Mouse (Mus musculus) CD4-positive, CD25-positive, alpha-beta regulatory T cell, adult 4 months (primary cell): ENCODE measurements around the gene Bves. TPM values are rescaled to one million over a fixed set of nuclear protein-coding genes. Genes with fewer than 3 reads are reported as not detected.
"Not testable (repeated sequence)": the region's sequence is repeated elsewhere in the genome, so short reads cannot be mapped to it uniquely, and the experiment has no call there.

Experiments used
- ATAC-seq: one replicate; pipeline ENCODE4 v1.8.0; 2017
- polyA plus RNA-seq, 2 experiments: library from polyadenylated mRNA; unstranded; fragments of 100-300 nt; shearing (Covaris generic); gene quantifications; one replicate each; pipeline ENCODE4 v1.2.1; 2017

Bves gene
- not detected for polyA plus RNA-seq

GRCm38 (mm10) chr10:45335434-45336422 lies at the start of gene Bves:
Gene Bves (plus strand): TSS chr10:45335772.
- ATAC-seq: no peak

- no peak for ATAC-seq
Measured at GRCm38 (mm10) chr10:45288351-45288750, 47.2 kb upstream of the Bves start.

- no peak for ATAC-seq
Measured at GRCm38 (mm10) chr10:45289218-45290105, 46.1 kb upstream of the Bves start.

- no peak for ATAC-seq
Measured at GRCm38 (mm10) chr10:45290618-45291017, 45.0 kb upstream of the Bves start.

GRCm38 (mm10) chr10:45292159-45292558 lies 43.4 kb upstream of the Bves start:
- ATAC-seq: not testable (repeated sequence)

- no peak for ATAC-seq
Measured at GRCm38 (mm10) chr10:45295093-45295492, 40.5 kb upstream of the Bves start.

- no peak for ATAC-seq
Measured at GRCm38 (mm10) chr10:45298503-45298902, 37.1 kb upstream of the Bves start.

GRCm38 (mm10) chr10:45299509-45299908 lies 36.1 kb upstream of the Bves start:
- no peak for ATAC-seq

- no peak for ATAC-seq
Measured at GRCm38 (mm10) chr10:45303315-45304036, 32.1 kb upstream of the Bves start.

GRCm38 (mm10) chr10:45305173-45305572 lies 30.4 kb upstream of the Bves start:
- no peak for ATAC-seq

- ATAC-seq: no peak
Measured at GRCm38 (mm10) chr10:45311129-45311528, 24.4 kb upstream of the Bves start.

GRCm38 (mm10) chr10:45311624-45312023 lies 23.9 kb upstream of the Bves start:
- no peak for ATAC-seq

GRCm38 (mm10) chr10:45314865-45315264 lies 20.7 kb upstream of the Bves start:
- no peak for ATAC-seq

GRCm38 (mm10) chr10:45318922-45319321 lies 16.6 kb upstream of the Bves start:
- ATAC-seq: no peak

- ATAC-seq: no peak
Measured at GRCm38 (mm10) chr10:45320296-45320695, 15.3 kb upstream of the Bves start.

GRCm38 (mm10) chr10:45324159-45324558 lies 11.4 kb upstream of the Bves start:
- no peak for ATAC-seq

GRCm38 (mm10) chr10:45328196-45329000 lies 7.2 kb upstream of the Bves start:
- no peak for ATAC-seq

GRCm38 (mm10) chr10:45334925-45335324 lies 647 bp upstream of the Bves start:
- no peak for ATAC-seq

GRCm38 (mm10) chr10:45339106-45339505 lies 3.5 kb downstream of the Bves start:
- no peak for ATAC-seq

- ATAC-seq: no peak
Measured at GRCm38 (mm10) chr10:45344381-45344780, 8.8 kb downstream of the Bves start.

- ATAC-seq: no peak
Measured at GRCm38 (mm10) chr10:45345217-45345616, 9.6 kb downstream of the Bves start.

- ATAC-seq: not testable (repeated sequence)
Measured at GRCm38 (mm10) chr10:45348143-45348542, 12.6 kb downstream of the Bves start.
